Mouse (Mus musculus): ENCODE measurements around the gene Lpp. TPM values are rescaled to one million over a fixed set of nuclear protein-coding genes. Genes with fewer than 3 reads are reported as not detected.
A peak's percentile ranks its signal among the peaks of the same experiment; 100 is the strongest.

Gene Lpp
- polyA plus RNA-seq, 1 experiment from 2014 or later, result 42.6 TPM

DNA sequence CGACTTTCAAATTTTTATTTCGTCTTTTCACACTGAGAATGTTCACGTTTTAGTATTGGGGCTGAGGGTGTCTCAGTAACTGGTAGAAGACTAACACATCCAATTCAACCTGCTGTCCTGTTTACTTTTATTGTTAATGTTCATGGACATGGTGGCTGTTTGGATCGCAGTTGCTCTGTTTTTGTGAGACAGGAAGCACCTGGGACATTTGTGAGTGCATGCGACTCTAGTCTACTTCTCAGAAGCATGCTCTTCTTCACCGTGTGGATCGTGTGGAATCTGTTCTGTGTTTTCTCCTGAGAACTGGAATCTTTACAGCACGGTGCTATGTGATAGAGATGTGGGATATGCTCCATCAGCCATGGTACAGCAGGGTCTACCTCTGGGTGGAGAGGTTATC, 262.7 kb downstream of the Lpp start:
- ATAC-seq (replicated peaks; ENCODE audit: insufficient number of reproducible peaks, insufficient read depth, low FRiP score, low read depth), result no peak
- H3K27ac ChIP-seq, result no peak overlapping the region
- H3K36me3 ChIP-seq, result no peaks in the 10 kb centered on the region
- 90% methylated on average over 8 of the region's 8 CpGs for WGBS
- H3K9me3 ChIP-seq (replicated peaks), result no peaks in the 10 kb centered on the region
- H3K4me1 ChIP-seq (replicated peaks), result peaks cover 9% of the 10 kb centered on the region
- H3K4me3 ChIP-seq, result no peak overlapping the region
- H3K27me3 ChIP-seq, result no peaks in the 10 kb centered on the region
- H3K4me2 ChIP-seq, result no peak overlapping the region
- H3K9ac ChIP-seq, result no peak overlapping the region

- H3K27ac ChIP-seq, result no peak overlapping the region
- no peak overlapping the region for H3K9ac ChIP-seq
- no peak overlapping the region for H3K4me3 ChIP-seq
- WGBS, result 85% methylated on average over 5 of the region's 5 CpGs
- H3K27me3 ChIP-seq, result no peaks in the 10 kb centered on the region
- H3K9me3 ChIP-seq (replicated peaks), result no peaks in the 10 kb centered on the region
- peaks cover 9% of the 10 kb centered on the region for H3K4me1 ChIP-seq (replicated peaks)
- ATAC-seq (replicated peaks; ENCODE audit: insufficient number of reproducible peaks, insufficient read depth, low FRiP score, low read depth), result no peak
- H3K36me3 ChIP-seq, result no peaks in the 10 kb centered on the region
- H3K4me2 ChIP-seq, result no peak overlapping the region
These were observed 263.4 kb downstream of the Lpp start for GRCm38 (mm10) chr16:24656752-24657151.

DNA sequence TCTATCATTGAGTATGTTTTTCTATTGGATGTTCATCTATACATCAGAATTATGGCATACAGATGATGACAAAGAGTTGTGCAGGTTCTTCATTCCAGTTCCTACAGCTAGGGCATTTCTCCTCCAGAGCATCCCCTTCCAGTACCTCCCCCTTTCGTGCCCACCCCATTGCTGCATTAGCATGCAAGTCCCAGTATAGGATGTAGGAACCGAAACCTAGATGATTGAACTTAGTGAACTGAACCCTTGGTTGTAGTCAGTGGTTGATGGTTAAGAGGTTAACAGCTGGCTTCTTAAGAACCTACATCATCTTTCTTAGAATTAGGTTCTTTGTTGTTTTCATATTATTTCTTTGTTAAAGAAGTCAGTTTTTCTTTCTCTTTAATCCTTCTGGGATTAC, 265.7 kb downstream of the Lpp start:
- no peak overlapping the region for H3K9ac ChIP-seq
- WGBS, result 88% methylated on average over 2 of the region's 2 CpGs
- no peaks in the 10 kb centered on the region; the same call in 1 of the 2 replicates for H3K4me1 ChIP-seq (replicated peaks)
- H3K36me3 ChIP-seq, result peaks cover 9% of the 10 kb centered on the region; the same call in 1 of the 2 replicates
- no peak overlapping the region for H3K27ac ChIP-seq
- H3K9me3 ChIP-seq (replicated peaks), result no peaks in the 10 kb centered on the region
- no peak for ATAC-seq (replicated peaks; ENCODE audit: insufficient number of reproducible peaks, insufficient read depth, low FRiP score, low read depth)
- H3K27me3 ChIP-seq, result no peaks in the 10 kb centered on the region
- no peak overlapping the region for H3K4me2 ChIP-seq
- no peak overlapping the region for H3K4me3 ChIP-seq

GRCm38 (mm10) chr16:24664131-24664530, 270.8 kb downstream of the Lpp start:
- Histone ChIP-seq H3K4me2 (no peak overlapping the region), H3K9me3 (replicated peaks) (no peaks in the 10 kb centered on the region), H3K27me3 (no peaks in the 10 kb centered on the region), H3K4me1 (replicated peaks) (no peaks in the 10 kb centered on the region), H3K9ac (no peak overlapping the region), H3K4me3 (no peak overlapping the region), H3K27ac (no peak overlapping the region), H3K36me3 (peaks cover 9% of the 10 kb centered on the region; the same call in 1 of the 2 replicates)
- no peak for ATAC-seq (replicated peaks; ENCODE audit: insufficient number of reproducible peaks, insufficient read depth, low FRiP score, low read depth)

GRCm38 (mm10) chr16:24669718-24670460, 276.6 kb downstream of the Lpp start:
- peak overlapping the region; percentile 5; the same call in 1 of the 2 replicates for H3K27ac ChIP-seq
- H3K4me3 ChIP-seq, result no peak overlapping the region
- no peaks in the 10 kb centered on the region for H3K27me3 ChIP-seq
- H3K36me3 ChIP-seq, result no peaks in the 10 kb centered on the region
- H3K4me2 ChIP-seq, result no peak overlapping the region
- 78% methylated on average over 5 of the region's 5 CpGs for WGBS
- ATAC-seq (replicated peaks; ENCODE audit: insufficient number of reproducible peaks, insufficient read depth, low FRiP score, low read depth), result no peak
- no peaks in the 10 kb centered on the region for H3K9me3 ChIP-seq (replicated peaks)
- H3K9ac ChIP-seq, result no peak overlapping the region
- H3K4me1 ChIP-seq (replicated peaks), result no peaks in the 10 kb centered on the region

DNA sequence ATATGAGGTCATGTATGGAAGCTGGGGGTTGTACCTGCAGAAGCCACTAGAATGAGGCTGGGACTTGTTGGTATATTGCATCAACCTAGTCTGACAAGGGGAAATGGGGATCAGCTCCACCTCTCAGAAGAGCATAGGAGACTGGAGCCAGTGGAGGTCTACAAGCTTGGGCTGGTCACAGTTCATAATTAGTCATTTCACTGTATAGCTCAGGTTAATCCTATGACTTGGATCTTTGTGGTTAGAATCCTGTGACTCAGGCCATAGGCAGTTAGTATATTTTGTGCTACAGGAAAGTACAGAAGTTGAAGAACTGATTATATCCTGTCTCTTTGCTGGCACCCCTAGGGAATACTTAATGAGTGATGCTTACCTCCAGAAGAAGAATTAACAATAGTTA, 285.6 kb downstream of the Lpp start:
- Histone ChIP-seq H3K27me3 (no peaks in the 10 kb centered on the region), H3K36me3 (peaks cover 11% of the 10 kb centered on the region), H3K4me2 (no peak overlapping the region), H3K9ac (no peak overlapping the region), H3K4me1 (replicated peaks) (no peaks in the 10 kb centered on the region), H3K27ac (no peak overlapping the region), H3K9me3 (replicated peaks) (no peaks in the 10 kb centered on the region), H3K4me3 (no peak overlapping the region)
- ATAC-seq (replicated peaks; ENCODE audit: insufficient number of reproducible peaks, insufficient read depth, low FRiP score, low read depth), result no peak

- 84% methylated on average over 4 of the region's 4 CpGs for WGBS
- ATAC-seq (replicated peaks; ENCODE audit: insufficient number of reproducible peaks, insufficient read depth, low FRiP score, low read depth), result no peak
- no peak overlapping the region for H3K4me3 ChIP-seq
These were observed 301.8 kb downstream of the Lpp start for GRCm38 (mm10) chr16:24695062-24695461.

GRCm38 (mm10) chr16:24704215-24704614, 310.9 kb downstream of the Lpp start:
- no peak for ATAC-seq (replicated peaks; ENCODE audit: insufficient number of reproducible peaks, insufficient read depth, low FRiP score, low read depth)
- 74% methylated on average over 3 of the region's 3 CpGs for WGBS
- H3K27ac ChIP-seq, result no peak overlapping the region

More at GRCm38 (mm10) chr16:24695062-24695461, 301.8 kb downstream of the Lpp start:
- Histone ChIP-seq H3K4me2 (no peak overlapping the region), H3K27ac (no peak overlapping the region), H3K9ac (no peak overlapping the region), H3K27me3 (no peaks in the 10 kb centered on the region), H3K36me3 (peaks cover 3% of the 10 kb centered on the region; the same call in 1 of the 2 replicates), H3K9me3 (replicated peaks) (no peaks in the 10 kb centered on the region), H3K4me1 (replicated peaks) (no peaks in the 10 kb centered on the region)

DNA sequence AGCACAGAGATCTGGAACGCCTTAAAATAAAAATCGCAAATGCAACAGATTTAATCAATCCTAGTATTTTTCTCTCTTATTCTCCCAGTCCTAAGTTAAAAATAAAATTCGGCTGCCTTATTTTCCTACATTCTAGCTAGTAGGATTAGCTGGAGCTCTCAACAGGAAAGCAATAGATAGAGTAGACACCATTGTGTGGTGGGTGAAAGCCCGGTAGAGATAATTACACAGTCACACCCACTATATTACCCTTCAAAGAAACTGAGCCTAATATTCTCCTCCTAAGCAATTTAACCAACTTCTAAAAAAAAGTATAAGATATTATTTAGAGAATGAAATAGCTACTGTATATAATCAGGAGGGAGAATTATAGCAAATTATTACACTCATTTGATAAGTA, 330.3 kb downstream of the Lpp start:
- 81% methylated on average over 4 of the region's 4 CpGs for WGBS
- no peak overlapping the region for H3K4me2 ChIP-seq
- no peaks in the 10 kb centered on the region; the same call in 1 of the 2 replicates for H3K36me3 ChIP-seq
- H3K9ac ChIP-seq, result no peak overlapping the region
- no peak overlapping the region for H3K27ac ChIP-seq
- H3K4me3 ChIP-seq, result no peak overlapping the region
- no peaks in the 10 kb centered on the region for H3K4me1 ChIP-seq (replicated peaks)
- no peaks in the 10 kb centered on the region for H3K9me3 ChIP-seq (replicated peaks)
- no peak for ATAC-seq (replicated peaks; ENCODE audit: insufficient number of reproducible peaks, insufficient read depth, low FRiP score, low read depth)
- no peaks in the 10 kb centered on the region for H3K27me3 ChIP-seq

More at GRCm38 (mm10) chr16:24704215-24704614, 310.9 kb downstream of the Lpp start:
- no peaks in the 10 kb centered on the region for H3K27me3 ChIP-seq
- no peak overlapping the region for H3K4me3 ChIP-seq
- no peaks in the 10 kb centered on the region for H3K9me3 ChIP-seq (replicated peaks)
- no peak overlapping the region for H3K4me2 ChIP-seq
- no peak overlapping the region for H3K9ac ChIP-seq
- H3K4me1 ChIP-seq (replicated peaks), result no peaks in the 10 kb centered on the region
- no peaks in the 10 kb centered on the region for H3K36me3 ChIP-seq

DNA sequence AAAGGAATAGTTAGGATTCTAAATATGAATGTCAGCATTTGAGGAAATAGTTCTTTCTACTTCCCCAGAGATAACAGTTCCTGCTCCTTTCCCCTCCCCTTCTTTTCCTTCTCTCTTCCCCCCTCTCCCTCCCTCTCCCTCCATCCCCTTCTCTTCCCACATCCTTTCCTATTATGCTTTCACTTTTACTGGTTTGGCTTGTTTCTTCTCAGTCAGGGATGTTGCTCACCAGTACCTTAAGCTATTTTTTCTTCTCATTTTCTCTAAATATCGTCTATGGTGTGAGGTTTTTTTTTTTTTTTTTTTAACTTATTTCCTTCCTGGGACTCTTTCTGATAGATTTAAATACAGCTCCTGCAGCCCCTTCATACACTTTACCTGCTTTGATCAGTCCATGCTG, 339.4 kb downstream of the Lpp start:
- 61% methylated on average over 1 of the region's 1 CpGs for WGBS
- Histone ChIP-seq H3K9me3 (replicated peaks) (no peaks in the 10 kb centered on the region), H3K36me3 (no peaks in the 10 kb centered on the region; the same call in 1 of the 2 replicates), H3K4me1 (replicated peaks) (peaks cover 18% of the 10 kb centered on the region), H3K4me2 (no peak overlapping the region), H3K4me3 (no peak overlapping the region), H3K27ac (no peak overlapping the region), H3K27me3 (no peaks in the 10 kb centered on the region), H3K9ac (no peak overlapping the region)
- ATAC-seq (replicated peaks; ENCODE audit: insufficient number of reproducible peaks, insufficient read depth, low FRiP score, low read depth), result no peak

DNA sequence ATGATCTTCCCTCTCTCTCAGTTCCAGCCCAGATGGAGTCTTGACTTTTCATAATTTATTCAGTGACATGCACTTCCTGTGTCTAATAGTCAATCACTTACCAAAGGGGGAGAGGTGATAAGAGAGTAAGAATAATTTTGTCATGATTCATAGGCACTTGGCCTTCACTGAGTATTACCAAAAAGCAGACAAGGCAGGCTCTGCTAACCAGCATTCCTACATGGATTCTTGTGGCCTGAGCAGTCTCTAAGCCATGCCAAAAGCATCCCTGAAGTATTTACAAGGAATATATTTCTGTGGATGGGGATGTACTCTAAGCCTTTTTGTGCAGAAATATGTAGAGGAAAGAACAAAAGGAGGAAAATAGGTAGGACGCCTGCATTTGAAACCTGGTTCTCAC, 340.0 kb downstream of the Lpp start:
- no peak overlapping the region for H3K4me2 ChIP-seq
- no peaks in the 10 kb centered on the region for H3K9me3 ChIP-seq (replicated peaks)
- no peak overlapping the region for H3K9ac ChIP-seq
- no peak overlapping the region for H3K27ac ChIP-seq
- H3K4me3 ChIP-seq, result no peak overlapping the region
- H3K27me3 ChIP-seq, result no peaks in the 10 kb centered on the region
- no peaks in the 10 kb centered on the region; the same call in 1 of the 2 replicates for H3K36me3 ChIP-seq
- WGBS, result 79% methylated on average over 1 of the region's 1 CpGs
- ATAC-seq (replicated peaks; ENCODE audit: insufficient number of reproducible peaks, insufficient read depth, low FRiP score, low read depth), result no peak
- H3K4me1 ChIP-seq (replicated peaks), result peaks cover 22% of the 10 kb centered on the region

GRCm38 (mm10) chr16:24735754-24736153, 342.4 kb downstream of the Lpp start:
- H3K9me3 ChIP-seq (replicated peaks), result no peaks in the 10 kb centered on the region
- H3K36me3 ChIP-seq, result no peaks in the 10 kb centered on the region
- no peak overlapping the region for H3K4me3 ChIP-seq
- no peaks in the 10 kb centered on the region for H3K27me3 ChIP-seq
- no peak overlapping the region for H3K4me2 ChIP-seq
- H3K27ac ChIP-seq, result no peak overlapping the region
- no peak for ATAC-seq (replicated peaks; ENCODE audit: insufficient number of reproducible peaks, insufficient read depth, low FRiP score, low read depth)
- no peak overlapping the region for H3K9ac ChIP-seq
- WGBS, result 84% methylated on average over 2 of the region's 2 CpGs
- peaks cover 27% of the 10 kb centered on the region for H3K4me1 ChIP-seq (replicated peaks)

All from heart, embryonic 15.5 days (tissue).